Mouse (Mus musculus) midbrain, embryonic 13.5 days (tissue): ENCODE results near the gene C7. TPM values are rescaled to one million over a fixed set of nuclear protein-coding genes. Genes with fewer than 3 reads are reported as not detected.

Experiments
- polyA plus RNA-seq: library from polyadenylated mRNA; unstranded; fragments of >200 nt; fragmentation: Nextera tagmentation; extraction: Ambion mirVana; gene quantifications from 2 replicates; pipeline ENCODE4 v1.2.1, GENCODE M21; 2015

Gene C7
- polyA plus RNA-seq, 1 experiment from 2014 or later, result not detected

Other genes starting within 250 kb of the C7 start
- gene Mroh2b, start 165.0 kb downstream of the C7 start, polyA plus RNA-seq, result not detected in 2 replicates
- 0.46 and 0.59 TPM in 2 replicates for gene Card6, start 44.8 kb upstream of the C7 start, polyA plus RNA-seq
- 409 and 410 TPM in 2 replicates for gene Rpl37, start 52.9 kb upstream of the C7 start, polyA plus RNA-seq
- gene Prkaa1, start 80.1 kb upstream of the C7 start, polyA plus RNA-seq, result 13.4 and 14.3 TPM in 2 replicates
- 57.2 and 59.7 TPM in 2 replicates for gene Ttc33, start 121.8 kb upstream of the C7 start, polyA plus RNA-seq
- 0.54 and 0.90 TPM in 2 replicates for gene Ptger4, start 180.4 kb upstream of the C7 start, polyA plus RNA-seq